In genomic region chr8:11077138-11077537, GRCm38 (mm10) we compare ENCODE assay signal across 9 mouse cellular contexts.
DNase-seq lines count a peak whose midpoint lies in the region; ATAC-seq and TF ChIP-seq lines count a peak whose summit lies in the region.
"Had no signal": no experiment of that assay in that cellular context is flagged by ENCODE, and none has a peak within 500 bp of the region (broad histone marks: within the 10 kb centered on the region; RNA-seq: fewer than 3 reads in every experiment).

No protein-coding gene starts in this region.

- TF ChIP-seq EP300 in stomach, postnatal 0 days (optimal IDR thresholded peaks at IDR 0.05), result no peak

- H3K9me3 ChIP-seq in kidney, embryonic 16.5 days (ENCODE audit: low read length), result no peaks in the 10 kb centered on the region
- no peaks in the 10 kb centered on the region for H3K9me3 ChIP-seq in stomach, postnatal 0 days (ENCODE audit: control insufficient read depth, low read length)

- TF ChIP-seq CTCF in kidney, adult 2 months (conservative IDR thresholded peaks at IDR 0.05; ENCODE audit: insufficient read depth, insufficient read length, low read depth, low read length), result no peak
- no peak for TF ChIP-seq CTCF in stomach, postnatal 0 days (IDR thresholded peaks at IDR 0.05; ENCODE audit: low read depth)

- peak overlapping the region; percentile 10; the same call in 1 of the 2 replicates for H3K4me3 ChIP-seq in kidney, embryonic 16.5 days (ENCODE audit: low read length)
- H3K4me3 ChIP-seq in kidney, adult 2 months (ENCODE audit: insufficient read depth, low read depth, low read length), result no peak overlapping the region
- no peak overlapping the region; the same call in 1 of the 2 replicates for H3K4me3 ChIP-seq in stomach, postnatal 0 days (ENCODE audit: low read depth, low read length)

- peak; percentile 40 to 42 for DNase-seq in adrenal gland, adult 18-20 months (ENCODE audit: low spot score in 2 of 2)
- DNase-seq in adrenal gland, adult 8-10 months, result no peak
- no peak for DNase-seq in kidney, adult 2 months
- peak; percentile 60 for DNase-seq in testis, postnatal 10 days (ENCODE audit: low spot score)
- no peak for DNase-seq in testis, postnatal 14 days (ENCODE audit: low spot score)
- no peak for DNase-seq in stomach, postnatal 0 days (ENCODE audit: low spot score)

- H3K27me3 ChIP-seq in kidney, embryonic 16.5 days (ENCODE audit: insufficient read depth, low read length), result no peaks in the 10 kb centered on the region
- H3K27me3 ChIP-seq in kidney, adult 2 months (replicated peaks; ENCODE audit: control insufficient read depth, insufficient read depth, low read length), result no peaks in the 10 kb centered on the region
- no peaks in the 10 kb centered on the region for H3K27me3 ChIP-seq in stomach, postnatal 0 days (ENCODE audit: control insufficient read depth, insufficient read depth, low read length)

- no peaks in the 10 kb centered on the region for H3K36me3 ChIP-seq in kidney, embryonic 16.5 days (ENCODE audit: insufficient read depth, low read length)
- no peaks in the 10 kb centered on the region for H3K36me3 ChIP-seq in kidney, adult 2 months (ENCODE audit: control insufficient read depth, insufficient read depth, low read length)
- H3K36me3 ChIP-seq in stomach, postnatal 0 days (ENCODE audit: control insufficient read depth, insufficient read depth, low read length), result no peaks in the 10 kb centered on the region

- ATAC-seq in kidney, embryonic 16.5 days (ENCODE audit: low FRiP score, low TSS enrichment), result no peak
- no peak for ATAC-seq in stomach, postnatal 0 days (ENCODE audit: low FRiP score, low TSS enrichment)
- ATAC-seq in inflammation-experienced regulatory T-cells, adult 6 months, result no peak

- H3K9ac ChIP-seq in kidney, embryonic 16.5 days (replicated peaks; ENCODE audit: low read length), result no peak overlapping the region
- H3K9ac ChIP-seq in stomach, postnatal 0 days (ENCODE audit: low read length), result no peak overlapping the region
- H3K9ac ChIP-seq: hindbrain, embryonic 14.5 days had no signal

- peaks cover 11% of the 10 kb centered on the region; the same call in 1 of the 2 replicates for H3K4me1 ChIP-seq in kidney, embryonic 16.5 days (ENCODE audit: insufficient read depth, low read length)
- no peaks in the 10 kb centered on the region for H3K4me1 ChIP-seq in kidney, adult 2 months (ENCODE audit: control insufficient read depth, insufficient read depth, low read length)
- no peaks in the 10 kb centered on the region for H3K4me1 ChIP-seq in stomach, postnatal 0 days (replicated peaks; ENCODE audit: control insufficient read depth, insufficient read depth)

- peak overlapping the region; percentile 38 for H3K4me2 ChIP-seq in kidney, embryonic 16.5 days (replicated peaks; ENCODE audit: low read depth, low read length)
- peak overlapping the region; percentile 21 for H3K4me2 ChIP-seq in stomach, postnatal 0 days (replicated peaks; ENCODE audit: low read depth)
- H3K4me2 ChIP-seq: hindbrain, embryonic 14.5 days had no signal

- H3K27ac ChIP-seq in kidney, embryonic 16.5 days (ENCODE audit: low read length), result no peak overlapping the region
- H3K27ac ChIP-seq in kidney, adult 2 months (ENCODE audit: insufficient read depth, low read depth, low read length), result no peak overlapping the region
- 0 out of 2 replicates have a peak overlapping the region, but pooled peaks have one; percentile 18 for H3K27ac ChIP-seq in stomach, postnatal 0 days (replicated peaks)

- WGBS in kidney, embryonic 16.5 days, result 39% methylated on average over 9 of the region's 9 CpGs
- WGBS in kidney, adult 2 months, result 52% methylated on average over 9 of the region's 9 CpGs
- 24% methylated on average over 9 of the region's 9 CpGs for WGBS in stomach, postnatal 0 days

- no peak for TF ChIP-seq POLR2A in kidney, adult 2 months (IDR thresholded peaks at IDR 0.05; ENCODE audit: low read depth, low read length)

Comparison
In these comparisons a context has a peak if more than half of its experiments do, and no peak if none do; other contexts are left out.
1. DNase-seq: peak in adrenal gland, adult 18-20 months (2 of 2) and testis, postnatal 10 days (single experiment); none in adrenal gland, adult 8-10 months (single experiment), kidney, adult 2 months (single experiment), testis, postnatal 14 days (single experiment) and stomach, postnatal 0 days (single experiment).